Mouse (Mus musculus): ENCODE measurements around the gene Ap4m1. TPM values are rescaled to one million over a fixed set of nuclear protein-coding genes. Genes with fewer than 3 reads are reported as not detected.
A peak's percentile ranks its signal among the peaks of the same experiment; 100 is the strongest.

The Ap4m1 gene
- polyA plus RNA-seq, 1 experiment from 2014 or later = 20.6 TPM

DNA sequence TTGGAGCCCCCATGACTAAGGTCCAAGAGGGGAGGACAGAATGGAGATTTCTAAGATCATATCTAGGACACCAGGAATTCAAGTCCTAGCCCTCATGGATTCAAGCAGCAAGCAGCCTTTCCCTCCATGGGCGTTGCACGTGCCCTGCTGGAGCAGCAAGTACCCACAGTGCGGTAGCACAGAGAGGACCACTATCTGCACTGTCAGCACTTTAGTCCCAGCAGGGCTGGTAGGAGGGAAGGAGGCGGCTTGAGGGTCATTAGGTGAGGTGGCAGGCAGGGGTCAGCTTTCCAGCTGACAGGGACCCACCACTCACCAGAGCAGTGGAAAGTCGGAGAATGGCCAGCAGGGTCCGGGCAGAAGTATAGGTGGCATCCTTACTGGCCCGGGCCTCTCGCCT, 6.2 kb upstream of the Ap4m1 start:
- 82% methylated on average over 8 of the region's 8 CpGs for WGBS
- H3K9me3 ChIP-seq = no peaks in the 10 kb centered on the region
- H3K4me2 ChIP-seq (replicated peaks) = no peak overlapping the region
- no peak overlapping the region for H3K9ac ChIP-seq
- H3K27ac ChIP-seq = no peak overlapping the region
- ATAC-seq = no peak
- H3K27me3 ChIP-seq (replicated peaks) = no peaks in the 10 kb centered on the region
- peaks cover 49% of the 10 kb centered on the region for H3K36me3 ChIP-seq
- peaks cover 17% of the 10 kb centered on the region for H3K4me1 ChIP-seq (replicated peaks)
- H3K4me3 ChIP-seq (replicated peaks) = no peak overlapping the region

DNA sequence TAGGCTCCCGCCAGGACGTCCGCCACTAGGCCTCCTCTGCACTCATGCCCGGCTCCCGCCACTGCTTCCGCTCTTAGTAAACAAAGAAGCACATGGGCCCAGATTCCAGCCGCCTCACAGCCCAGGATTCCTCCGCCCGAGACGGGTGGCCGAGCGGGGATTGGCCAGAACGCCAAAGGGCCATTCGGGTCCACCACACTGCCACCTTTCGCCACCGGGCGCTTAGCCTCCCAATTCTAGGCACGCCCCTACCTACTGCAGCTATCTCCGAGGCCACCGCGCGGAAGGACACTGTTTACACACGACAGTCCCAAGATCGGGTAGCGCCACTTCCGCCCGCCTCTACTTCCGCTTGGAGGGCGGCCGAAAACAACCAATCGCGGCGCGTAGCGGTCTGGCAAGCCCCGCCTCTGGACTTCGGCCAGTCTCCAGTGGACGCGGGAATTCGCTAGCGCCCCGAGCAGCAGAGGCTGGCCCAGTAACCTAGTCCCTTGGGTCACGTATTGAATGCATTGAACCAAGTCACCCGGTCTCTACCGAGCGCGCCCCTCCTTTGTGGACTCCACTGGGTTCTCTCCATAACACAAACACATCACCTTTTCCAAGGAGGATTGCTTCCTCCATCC, 753 bp upstream of the Ap4m1 start:
- peak; percentile 91 for ATAC-seq
- H3K27me3 ChIP-seq (replicated peaks) = no peaks in the 10 kb centered on the region
- H3K36me3 ChIP-seq = peaks cover 31% of the 10 kb centered on the region
- peaks cover 7% of the 10 kb centered on the region for H3K4me1 ChIP-seq (replicated peaks)
- WGBS = under 1% methylated on average over 47 of the region's 47 CpGs
- H3K9me3 ChIP-seq = no peaks in the 10 kb centered on the region
- H3K9ac ChIP-seq = peak overlapping the region; percentile 68
- peak overlapping the region; percentile 72 for H3K4me3 ChIP-seq (replicated peaks)
- peak overlapping the region; percentile 95 for H3K27ac ChIP-seq
- H3K4me2 ChIP-seq (replicated peaks) = peak overlapping the region; percentile 84

DNA sequence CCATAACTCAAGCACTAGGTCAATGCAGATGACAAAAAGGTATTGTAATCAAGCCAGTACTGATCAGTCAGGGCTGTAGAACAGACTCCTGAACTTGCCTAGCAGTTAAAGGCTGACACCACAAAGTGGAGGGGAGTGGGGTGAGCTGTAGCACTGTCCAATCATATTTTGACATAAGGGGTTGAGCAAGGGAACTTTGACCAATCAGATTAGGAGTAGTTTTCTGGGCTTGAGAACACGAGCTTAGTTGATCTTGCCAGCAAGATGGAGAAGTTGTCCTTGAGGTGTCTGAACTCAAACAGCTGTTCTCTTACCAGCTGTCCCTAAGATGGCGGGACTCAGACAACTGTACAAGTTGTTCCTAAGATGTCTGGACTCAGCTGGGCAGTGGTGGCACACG, 1.4 kb downstream of the Ap4m1 start:
- Histone ChIP-seq H3K4me1 (replicated peaks) (peaks cover 7% of the 10 kb centered on the region), H3K4me2 (replicated peaks) (peak overlapping the region; percentile 84; the same call in 1 of the 2 replicates), H3K36me3 (peaks cover 25% of the 10 kb centered on the region), H3K9ac (no peak overlapping the region), H3K4me3 (replicated peaks) (no peak overlapping the region), H3K9me3 (no peaks in the 10 kb centered on the region), H3K27me3 (replicated peaks) (no peaks in the 10 kb centered on the region), H3K27ac (no peak overlapping the region)
- 78% methylated on average over 3 of the region's 3 CpGs for WGBS
- ATAC-seq = no peak

DNA sequence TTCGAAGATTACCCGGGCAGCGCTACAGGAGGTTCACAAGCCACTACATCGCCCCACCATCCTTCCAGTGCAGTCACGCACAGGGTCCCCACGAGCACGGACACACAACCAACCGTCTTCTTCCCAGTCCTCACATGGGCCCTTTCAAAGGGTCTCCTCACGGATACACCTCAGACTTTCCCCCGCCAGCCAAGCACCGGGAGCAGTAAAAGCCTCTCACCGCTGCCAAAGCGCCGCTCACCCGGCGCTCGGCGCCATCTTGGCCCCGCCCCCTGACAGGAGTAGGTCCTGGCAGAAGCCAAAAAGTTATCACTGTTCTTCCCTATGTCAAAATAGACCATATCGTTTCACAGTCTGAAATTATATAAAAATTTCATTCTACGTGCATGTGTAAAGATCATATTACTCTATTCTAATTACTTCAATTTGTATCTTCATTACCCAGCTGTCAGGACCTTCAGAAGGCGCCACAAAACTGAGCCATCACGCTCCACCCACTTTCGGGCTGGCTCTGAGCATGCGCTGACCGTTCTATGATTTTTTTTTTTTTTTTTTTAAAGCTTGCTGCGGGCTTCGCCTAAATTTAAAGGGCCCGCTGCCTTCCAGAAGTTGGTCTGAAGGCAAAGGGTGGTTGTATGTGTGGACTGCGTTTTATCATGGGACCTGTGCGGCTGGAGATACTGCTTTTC, 15.3 kb downstream of the Ap4m1 start, which contains the start of the genes Taf6 and Cnpy4:
Taf6 (minus strand) TSS at position 502 of the 689 bp plus-strand sequence.
Cnpy4 (plus strand) TSS at position 536 of the 689 bp plus-strand sequence.
- peak within 1 kb of the TSS; percentile 73 for H3K4me3 ChIP-seq (replicated peaks)
- peaks cover 8% of the 10 kb centered on the region for H3K36me3 ChIP-seq
- peak within 1 kb of the TSS; percentile 87 for H3K9ac ChIP-seq
- peak; percentile 90 for ATAC-seq
- peak within 1 kb of the TSS; percentile 71 for H3K4me2 ChIP-seq (replicated peaks)
- peaks cover 14% of the 10 kb centered on the region; the same call in 1 of the 2 replicates for H3K4me1 ChIP-seq (replicated peaks)
- H3K27ac ChIP-seq = peak within 1 kb of the TSS; percentile 74
- H3K27me3 ChIP-seq (replicated peaks) = no peaks in the 10 kb centered on the region
- under 1% methylated on average over 31 of the region's 31 CpGs for WGBS
- no peaks in the 10 kb centered on the region for H3K9me3 ChIP-seq

DNA sequence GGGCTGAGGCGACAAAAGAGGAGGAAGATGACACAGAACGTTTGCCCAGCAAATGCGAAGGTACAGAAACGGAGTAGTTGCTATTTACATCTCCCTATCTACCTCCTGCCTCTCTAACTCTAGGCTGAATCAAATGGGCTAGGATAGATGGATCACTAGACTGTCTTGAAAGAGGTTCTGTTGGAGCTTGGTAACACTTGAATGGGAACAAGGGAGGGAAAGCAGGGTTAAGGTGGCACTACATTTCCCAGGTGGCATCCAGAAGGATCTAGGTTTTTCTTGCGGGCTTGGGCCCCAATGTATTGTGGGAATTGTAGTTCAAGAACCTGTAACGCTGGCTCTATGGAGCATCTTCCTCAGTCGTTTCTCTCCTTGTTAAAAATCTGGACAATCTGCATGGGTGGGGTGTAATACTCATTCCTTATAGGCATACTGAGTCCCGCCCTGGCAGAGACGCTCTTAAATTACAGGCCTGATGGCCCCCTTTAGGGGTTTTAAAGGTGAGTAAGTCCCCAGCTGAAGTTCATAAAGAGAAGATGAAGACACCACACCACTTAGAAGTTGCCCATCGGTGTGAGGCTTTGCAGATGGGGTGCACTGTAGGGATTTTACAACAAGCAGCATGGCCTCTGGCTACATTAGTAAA, 16.0 kb downstream of the Ap4m1 start:
- Histone ChIP-seq H3K4me2 (replicated peaks) (peak overlapping the region; percentile 71), H3K36me3 (0 out of 2 replicates have a peak, but pooled peaks cover 7% of the 10 kb centered on the region), H3K27me3 (replicated peaks) (no peaks in the 10 kb centered on the region), H3K9me3 (no peaks in the 10 kb centered on the region), H3K27ac (peak overlapping the region; percentile 74), H3K4me1 (replicated peaks) (peaks cover 14% of the 10 kb centered on the region; the same call in 1 of the 2 replicates), H3K4me3 (replicated peaks) (peak overlapping the region; percentile 73), H3K9ac (peak overlapping the region; percentile 72)
- peak; percentile 88 for ATAC-seq
- under 1% methylated on average over 10 of the region's 10 CpGs for WGBS

DNA sequence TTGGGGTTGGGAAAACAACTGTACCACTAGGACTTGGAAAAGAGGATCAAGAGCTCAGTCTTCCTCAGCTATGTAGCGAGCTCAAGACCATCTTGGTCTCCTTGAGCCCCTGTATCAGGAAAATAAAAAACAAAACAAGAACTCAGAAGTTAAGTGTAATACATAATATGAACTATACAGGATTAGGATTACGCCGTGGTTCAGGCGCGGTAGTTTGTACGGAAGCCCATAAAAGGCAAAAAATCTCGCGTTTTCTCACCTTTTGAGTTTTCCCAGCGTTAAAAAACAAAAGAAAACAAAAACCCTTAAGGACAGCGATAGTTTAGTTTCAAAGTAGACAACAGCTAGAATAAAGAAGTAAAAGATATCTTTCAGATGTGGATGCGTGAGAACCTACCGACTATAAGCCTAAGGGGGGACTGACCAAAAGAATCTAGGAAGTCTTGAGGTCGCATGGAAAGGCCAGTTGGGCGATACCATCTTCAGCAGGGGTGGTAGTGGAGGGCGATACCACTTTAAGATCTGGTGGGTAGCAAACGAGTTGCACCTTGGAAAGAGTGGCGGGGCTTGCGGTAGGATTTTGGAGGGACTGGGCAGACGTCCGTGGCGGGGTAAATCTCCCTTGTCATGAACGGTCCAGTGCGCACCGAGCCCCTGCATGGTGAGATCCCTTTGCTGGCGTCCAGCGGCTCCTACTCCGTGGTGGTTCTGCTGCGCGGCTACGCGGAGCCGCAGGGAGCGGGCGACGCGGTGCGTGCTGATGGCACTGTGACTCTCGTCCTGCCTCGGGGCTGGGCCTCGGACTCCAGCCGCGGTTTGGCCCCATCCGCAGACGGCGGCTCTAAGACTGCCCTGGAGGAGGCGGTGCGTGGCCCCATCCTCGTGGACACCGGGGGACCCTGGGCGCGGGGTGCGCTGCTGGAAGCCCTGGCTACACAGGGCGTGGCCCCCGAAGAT, 22.2 kb downstream of the Ap4m1 start, which contains the start of gene Mblac1:
Mblac1 (plus strand) TSS at position 544 of the 957 bp plus-strand sequence.
- peak within 1 kb of the TSS; percentile 82 for H3K27ac ChIP-seq
- ATAC-seq = peak; percentile 87
- H3K9ac ChIP-seq = peak within 1 kb of the TSS; percentile 83
- peak within 1 kb of the TSS; percentile 70 for H3K4me3 ChIP-seq (replicated peaks)
- H3K36me3 ChIP-seq = 0 out of 2 replicates have a peak, but pooled peaks cover 4% of the 10 kb centered on the region
- H3K27me3 ChIP-seq (replicated peaks) = no peaks in the 10 kb centered on the region
- WGBS = 6% methylated on average over 54 of the region's 54 CpGs
- H3K9me3 ChIP-seq = no peaks in the 10 kb centered on the region
- peak within 1 kb of the TSS; percentile 90 for H3K4me2 ChIP-seq (replicated peaks)
- H3K4me1 ChIP-seq (replicated peaks) = peaks cover 5% of the 10 kb centered on the region; the same call in 1 of the 2 replicates

DNA sequence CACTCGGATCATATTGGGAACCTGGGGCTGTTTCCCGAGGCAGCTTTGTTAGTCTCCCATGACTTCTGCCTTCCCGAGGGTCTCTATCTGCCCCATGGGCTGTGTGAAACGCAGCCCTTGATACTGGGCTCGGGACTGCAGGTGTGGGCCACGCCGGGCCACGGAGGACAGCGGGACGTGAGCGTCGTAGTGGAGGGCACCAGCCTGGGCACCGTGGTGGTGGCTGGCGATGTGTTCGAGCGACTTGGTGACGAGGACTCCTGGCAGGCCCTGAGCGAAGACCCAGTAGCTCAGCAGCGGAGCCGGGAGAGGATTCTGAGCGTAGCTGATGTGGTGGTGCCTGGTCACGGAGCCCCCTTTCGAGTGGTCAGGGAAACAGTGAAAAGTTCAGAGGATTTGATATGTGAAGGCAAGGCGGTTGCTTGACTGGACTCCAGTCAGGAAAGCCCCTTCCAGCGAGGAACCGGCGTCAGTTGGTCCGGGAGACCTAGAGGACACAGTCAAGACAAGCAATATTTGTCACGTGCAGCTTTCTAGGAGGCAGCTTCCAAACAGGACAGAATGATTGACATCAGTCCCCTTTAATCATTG, 23.0 kb downstream of the Ap4m1 start:
- peaks cover 5% of the 10 kb centered on the region; the same call in 1 of the 2 replicates for H3K4me1 ChIP-seq (replicated peaks)
- no peaks in the 10 kb centered on the region for H3K9me3 ChIP-seq
- H3K36me3 ChIP-seq = 0 out of 2 replicates have a peak, but pooled peaks cover 4% of the 10 kb centered on the region
- H3K4me2 ChIP-seq (replicated peaks) = peak overlapping the region; percentile 90
- H3K4me3 ChIP-seq (replicated peaks) = peak overlapping the region; percentile 70
- no peaks in the 10 kb centered on the region for H3K27me3 ChIP-seq (replicated peaks)
- peak overlapping the region; percentile 82 for H3K27ac ChIP-seq
- peak; percentile 67 for ATAC-seq
- WGBS = 1% methylated on average over 29 of the region's 29 CpGs
- H3K9ac ChIP-seq = peak overlapping the region; percentile 83

DNA sequence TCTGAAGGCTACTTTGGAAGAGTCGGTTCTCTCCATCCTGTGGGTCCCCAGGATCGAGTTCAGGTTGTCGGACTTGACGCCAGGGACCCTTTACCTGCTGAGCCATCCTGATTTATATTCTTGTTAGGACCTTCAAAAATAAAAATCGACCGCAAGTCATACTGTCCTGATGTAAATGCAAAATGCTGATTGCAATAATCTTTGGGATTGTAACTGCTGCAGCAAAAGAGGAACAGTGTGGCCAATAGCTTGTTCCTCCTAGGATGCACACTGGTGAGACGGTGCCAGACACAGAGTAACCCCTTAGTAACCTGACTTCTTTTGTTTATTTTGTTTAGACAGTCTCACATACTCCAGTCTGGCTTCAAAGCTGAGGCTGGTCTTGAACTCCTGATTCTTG, 23.7 kb downstream of the Ap4m1 start:
- Histone ChIP-seq H3K4me2 (replicated peaks) (peak overlapping the region; percentile 90), H3K27me3 (replicated peaks) (no peaks in the 10 kb centered on the region), H3K27ac (no peak overlapping the region), H3K4me3 (replicated peaks) (0 out of 2 replicates have a peak overlapping the region, but pooled peaks have one; percentile 70), H3K36me3 (0 out of 2 replicates have a peak, but pooled peaks cover 4% of the 10 kb centered on the region), H3K9ac (peak overlapping the region; percentile 83; the same call in 1 of the 2 replicates), H3K4me1 (replicated peaks) (peaks cover 5% of the 10 kb centered on the region; the same call in 1 of the 2 replicates), H3K9me3 (no peaks in the 10 kb centered on the region)
- WGBS = 73% methylated on average over 7 of the region's 7 CpGs
- no peak for ATAC-seq

DNA sequence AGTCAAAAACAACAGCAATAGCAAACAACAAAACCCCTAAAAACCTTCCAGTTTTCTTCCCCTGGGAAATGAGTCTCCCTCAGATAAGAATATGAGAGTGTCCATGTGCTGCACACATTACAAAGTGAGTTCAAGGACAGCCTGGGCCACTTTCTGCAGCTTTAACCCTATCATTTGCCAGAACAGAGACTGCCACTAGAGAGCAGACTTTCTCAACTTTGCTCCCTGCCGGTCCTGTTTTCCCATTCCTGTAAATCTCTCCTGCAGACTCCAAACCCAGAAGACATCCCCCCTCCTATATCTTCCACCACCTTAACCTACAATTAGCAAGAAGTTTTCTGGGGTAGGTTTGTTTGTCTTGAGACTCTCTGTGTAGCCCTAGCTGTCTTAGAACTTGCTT, 27.8 kb downstream of the Ap4m1 start:
- Histone ChIP-seq H3K9me3 (no peaks in the 10 kb centered on the region), H3K4me1 (replicated peaks) (peaks cover 5% of the 10 kb centered on the region; the same call in 1 of the 2 replicates), H3K36me3 (no peaks in the 10 kb centered on the region), H3K4me2 (replicated peaks) (no peak overlapping the region), H3K27ac (no peak overlapping the region), H3K4me3 (replicated peaks) (no peak overlapping the region), H3K27me3 (replicated peaks) (no peaks in the 10 kb centered on the region), H3K9ac (no peak overlapping the region)
- 13% methylated on average over 1 of the region's 1 CpGs for WGBS
- ATAC-seq = no peak

DNA sequence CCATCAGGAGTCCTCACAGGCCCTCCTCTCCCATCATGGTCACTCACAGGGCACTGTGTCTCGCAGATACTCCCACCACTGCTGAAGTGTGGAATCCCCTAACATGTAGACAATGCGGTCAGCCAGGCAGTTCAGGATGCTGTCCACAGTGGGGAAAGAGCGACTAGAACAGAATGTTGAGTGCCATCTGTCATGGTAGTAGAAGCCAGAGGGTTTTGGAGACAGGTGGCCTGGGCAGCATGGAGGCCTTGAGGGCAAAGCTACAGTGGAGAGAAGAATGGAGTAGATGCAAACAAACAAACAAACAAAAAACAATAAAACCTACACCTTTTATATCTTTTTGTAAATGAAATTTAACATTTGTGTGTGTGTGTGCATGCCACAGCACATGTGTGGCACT, 30.3 kb downstream of the Ap4m1 start:
- H3K36me3 ChIP-seq = no peaks in the 10 kb centered on the region
- no peak overlapping the region for H3K27ac ChIP-seq
- no peak overlapping the region for H3K9ac ChIP-seq
- no peaks in the 10 kb centered on the region for H3K9me3 ChIP-seq
- no peaks in the 10 kb centered on the region for H3K27me3 ChIP-seq (replicated peaks)
- ATAC-seq = no peak
- H3K4me2 ChIP-seq (replicated peaks) = no peak overlapping the region
- no peak overlapping the region for H3K4me3 ChIP-seq (replicated peaks)
- no peaks in the 10 kb centered on the region for H3K4me1 ChIP-seq (replicated peaks)
- WGBS = 87% methylated on average over 3 of the region's 3 CpGs

DNA sequence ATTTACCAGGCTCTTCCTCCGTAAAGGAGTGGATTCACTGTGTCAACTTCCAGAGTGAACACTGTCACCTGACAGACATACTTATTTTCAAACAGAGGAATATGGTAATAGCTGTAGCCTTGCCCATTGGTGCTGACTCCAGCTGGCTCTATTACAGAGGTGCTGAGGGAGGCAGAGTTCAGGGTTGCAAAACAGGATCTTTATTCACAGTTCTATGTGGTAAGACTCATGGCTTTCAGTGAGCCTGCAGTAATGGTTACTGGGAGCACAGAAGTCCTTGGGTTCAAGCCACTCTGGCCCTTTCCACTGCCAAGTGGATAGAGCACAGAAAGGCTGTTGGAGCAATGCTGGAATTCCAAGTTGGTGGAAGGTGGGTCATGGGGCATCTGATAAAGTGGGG, 35.5 kb downstream of the Ap4m1 start:
- no peak for ATAC-seq
- 66% methylated on average over 1 of the region's 1 CpGs for WGBS
- Histone ChIP-seq H3K4me3 (replicated peaks) (no peak overlapping the region), H3K9ac (no peak overlapping the region), H3K4me1 (replicated peaks) (no peaks in the 10 kb centered on the region), H3K36me3 (no peaks in the 10 kb centered on the region), H3K27ac (no peak overlapping the region), H3K4me2 (replicated peaks) (no peak overlapping the region), H3K27me3 (replicated peaks) (no peaks in the 10 kb centered on the region), H3K9me3 (no peaks in the 10 kb centered on the region)

All from intestine, embryonic 15.5 days (tissue).